Comparison of ENCODE assay signal across 29 mouse cellular contexts in the genomic region with DNA sequence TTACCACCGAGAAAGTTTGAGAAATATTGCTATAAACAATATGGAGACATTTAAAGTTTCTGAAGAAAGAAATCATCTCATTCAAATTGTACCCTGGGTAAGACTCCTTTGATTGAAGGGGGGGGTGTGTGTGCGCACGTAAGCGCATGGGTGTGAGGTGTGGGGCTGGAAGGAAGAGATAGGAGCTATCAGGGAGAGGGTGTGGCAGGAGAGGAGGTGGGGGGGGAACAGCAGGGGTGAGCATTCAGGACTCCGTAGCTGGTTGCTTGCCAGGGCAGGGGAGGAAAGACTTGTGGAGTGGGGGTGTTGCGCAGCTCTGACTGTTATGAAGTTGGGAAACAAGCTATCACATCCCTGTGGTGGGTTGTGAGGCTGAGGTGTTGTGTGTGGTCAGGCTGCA. TPM values are rescaled to one million over a fixed set of nuclear protein-coding genes. Genes with fewer than 3 reads are reported as not detected.
DNase-seq lines count a peak whose midpoint lies in the region; ATAC-seq and TF ChIP-seq lines count a peak whose summit lies in the region.
"Had no signal": no experiment of that assay in that cellular context is flagged by ENCODE, and none has a peak within 500 bp of the region (broad histone marks: within the 10 kb centered on the region; RNA-seq: fewer than 3 reads in every experiment).

No protein-coding gene starts in this region.

- peak; percentile 68 for ATAC-seq in liver, embryonic 16.5 days (ENCODE audit: low read depth)
- ATAC-seq: lung, postnatal 0 days; midbrain, embryonic 15.5 days; Patski had no signal

- H3K9me3 ChIP-seq in MEL (replicated peaks; ENCODE audit: insufficient read depth, low read length) = no peaks in the 10 kb centered on the region
- H3K9me3 ChIP-seq in limb, embryonic 10.5 days (replicated peaks) = no peaks in the 10 kb centered on the region
- no peaks in the 10 kb centered on the region for H3K9me3 ChIP-seq in liver, embryonic 16.5 days (replicated peaks; ENCODE audit: control insufficient read depth, low read length)
- H3K9me3 ChIP-seq in forebrain, embryonic 10.5 days = no peaks in the 10 kb centered on the region
- H3K9me3 ChIP-seq: embryonic facial prominence, embryonic 10.5 days; forebrain, embryonic 12.5 days; hindbrain, embryonic 10.5 days; limb, embryonic 15.5 days; midbrain, embryonic 15.5 days had no signal

- H3K36me3 ChIP-seq in MEL (ENCODE audit: control insufficient read depth in 1 of 2, insufficient read depth in 2 of 2, low read length in 2 of 2) = peaks cover 0 to 35% of the 10 kb centered on the region in 2 experiments; a peak in 2 of 4 replicates
- H3K36me3 ChIP-seq in limb, embryonic 10.5 days = no peaks in the 10 kb centered on the region
- no peaks in the 10 kb centered on the region for H3K36me3 ChIP-seq in liver, embryonic 16.5 days (ENCODE audit: control insufficient read depth, insufficient read depth)
- no peaks in the 10 kb centered on the region for H3K36me3 ChIP-seq in forebrain, embryonic 10.5 days (replicated peaks)
- H3K36me3 ChIP-seq: embryonic facial prominence, embryonic 10.5 days; forebrain, embryonic 12.5 days; hindbrain, embryonic 10.5 days; limb, embryonic 15.5 days; midbrain, embryonic 15.5 days had no signal

- H3K27me3 ChIP-seq in MEL (ENCODE audit: control insufficient read depth in 1 of 2, insufficient read depth in 2 of 2, low read length in 2 of 2) = no peaks in the 10 kb centered on the region
- 0 out of 2 replicates have a peak, but pooled peaks cover 6% of the 10 kb centered on the region for H3K27me3 ChIP-seq in limb, embryonic 10.5 days (ENCODE audit: low read depth, poor library complexity, severe bottlenecking)
- H3K27me3 ChIP-seq in liver, embryonic 16.5 days (ENCODE audit: control insufficient read depth, insufficient read depth, low read depth, low read length) = no peaks in the 10 kb centered on the region; the same call in 1 of the 2 replicates
- H3K27me3 ChIP-seq in forebrain, embryonic 10.5 days (ENCODE audit: poor library complexity, severe bottlenecking) = peaks cover 24% of the 10 kb centered on the region
- H3K27me3 ChIP-seq: forebrain, embryonic 12.5 days; limb, embryonic 15.5 days; midbrain, embryonic 15.5 days; Patski had no signal

- TF ChIP-seq RAD21 in MEL (IDR thresholded peaks at IDR 0.05; ENCODE audit: low read depth, low read length) = no peak

- peaks cover 9 to 43% of the 10 kb centered on the region in 2 experiments for H3K4me1 ChIP-seq in MEL (ENCODE audit: control insufficient read depth in 1 of 2, insufficient read depth in 2 of 2, low read length in 2 of 2)
- H3K4me1 ChIP-seq in limb, embryonic 10.5 days = peaks cover 80% of the 10 kb centered on the region
- peaks cover 25% of the 10 kb centered on the region for H3K4me1 ChIP-seq in liver, embryonic 16.5 days (ENCODE audit: control insufficient read depth, low read depth, low read length)
- peaks cover 69% of the 10 kb centered on the region for H3K4me1 ChIP-seq in forebrain, embryonic 10.5 days

- no peak overlapping the region for H3K4me2 ChIP-seq in liver, embryonic 16.5 days (ENCODE audit: low read depth, low read length)
- H3K4me2 ChIP-seq: forebrain, embryonic 12.5 days; limb, embryonic 15.5 days; midbrain, embryonic 15.5 days had no signal

- DNase-seq in layer of hippocampus, adult 2 months (ENCODE audit: low spot score in 2 of 2) = peak in 1 of 2 experiments; percentile 10
- no peak for DNase-seq in layer of hippocampus, adult 9-10 months (ENCODE audit: low spot score)
- peak; percentile 88 for DNase-seq in MEL (ENCODE audit: low read depth, low spot score)
- no peak for DNase-seq in limb, embryonic 10.5 days (ENCODE audit: low spot score)
- DNase-seq in cerebellum, postnatal 25 days = no peak
- no peak for DNase-seq in adrenal gland, adult 2 months
- no peak for DNase-seq in forebrain, embryonic 10.5 days (ENCODE audit: extremely low spot score, low spot score)
- DNase-seq: adrenal gland, postnatal 14 days; B cell, adult 2 months; cerebellum, adult 11-12 months; cerebellum, postnatal 36 days; gastrocnemius, postnatal 10 days; kidney, adult 2 months; kidney, postnatal 25 days; thymus, postnatal 25 days had no signal

- TF ChIP-seq POLR2A in MEL (IDR thresholded peaks at IDR 0.05; ENCODE audit: control insufficient read depth in 1 of 2, insufficient read depth in 1 of 2, low read depth in 1 of 2, low read length in 2 of 2, poor library complexity in 1 of 2) = no peak

- TF ChIP-seq CTCF in layer of hippocampus, adult 2 months (conservative IDR thresholded peaks at IDR 0.05) = no peak
- TF ChIP-seq CTCF in MEL (IDR thresholded peaks at IDR 0.05 in 2 of 3, conservative IDR thresholded peaks at IDR 0.05 in 1 of 3; ENCODE audit: control insufficient read depth in 1 of 3, insufficient read depth in 1 of 3, low read depth in 2 of 3, low read length in 3 of 3, poor library complexity in 1 of 3, severe bottlenecking in 1 of 3) = no peak

- TF ChIP-seq EP300 in MEL (IDR thresholded peaks at IDR 0.05; ENCODE audit: low read depth in 1 of 2, low read length in 2 of 2) = peak in 1 of 2 experiments; percentile 90; a peak in 3 of 4 replicates

- no peaks in the 10 kb centered on the region for H3K79me2 ChIP-seq in MEL (ENCODE audit: control insufficient read depth, insufficient read depth, low read length, poor library complexity)

- WGBS in limb, embryonic 10.5 days = 72% methylated on average over 6 of the region's 6 CpGs
- 11% methylated on average over 6 of the region's 6 CpGs for WGBS in liver, embryonic 16.5 days (ENCODE audit: insufficient replicate concordance)
- WGBS in forebrain, embryonic 10.5 days = 75% methylated on average over 6 of the region's 6 CpGs

- peak overlapping the region; percentile 93; the same call in 1 of the 2 replicates for H3K27ac ChIP-seq in layer of hippocampus, adult 2 months
- H3K27ac ChIP-seq in MEL (ENCODE audit: control insufficient read depth, low read depth, low read length) = peak overlapping the region; percentile 75
- 0 out of 2 replicates have a peak overlapping the region, but pooled peaks have one; percentile 44 for H3K27ac ChIP-seq in limb, embryonic 10.5 days
- H3K27ac ChIP-seq in liver, embryonic 16.5 days (ENCODE audit: low read length) = no peak overlapping the region
- H3K27ac ChIP-seq in forebrain, embryonic 10.5 days = no peak overlapping the region
- H3K27ac ChIP-seq: embryonic facial prominence, embryonic 10.5 days; forebrain, embryonic 12.5 days; hindbrain, embryonic 10.5 days; limb, embryonic 15.5 days; midbrain, embryonic 15.5 days had no signal

- H3K9ac ChIP-seq in MEL (ENCODE audit: control insufficient read depth, low read depth, low read length, poor library complexity, severe bottlenecking) = peak overlapping the region; percentile 32
- no peak overlapping the region for H3K9ac ChIP-seq in liver, embryonic 16.5 days (ENCODE audit: low read depth, low read length)
- H3K9ac ChIP-seq: forebrain, embryonic 12.5 days; limb, embryonic 15.5 days; midbrain, embryonic 15.5 days had no signal

- H3K4me3 ChIP-seq in layer of hippocampus, adult 2 months = no peak overlapping the region
- peak overlapping the region in 1 of 2 experiments; percentile 10; a peak in 1 of 4 replicates for H3K4me3 ChIP-seq in MEL (ENCODE audit: control insufficient read depth in 1 of 2, insufficient read depth in 1 of 2, low read depth in 2 of 2, low read length in 2 of 2)
- no peak overlapping the region for H3K4me3 ChIP-seq in limb, embryonic 10.5 days
- H3K4me3 ChIP-seq in liver, embryonic 16.5 days (ENCODE audit: low read depth, low read length) = no peak overlapping the region
- no peak overlapping the region for H3K4me3 ChIP-seq in forebrain, embryonic 10.5 days
- H3K4me3 ChIP-seq: embryonic facial prominence, embryonic 10.5 days; forebrain, embryonic 12.5 days; hindbrain, embryonic 10.5 days; limb, embryonic 15.5 days; midbrain, embryonic 15.5 days had no signal

RNA-seq across cellular contexts. Expression of a gene that starts 6.6 kb away (rescaled TPM):
- total RNA-seq in layer of hippocampus, adult 2 months (2021) = 100 to 1,000 TPM; 585 to 600 TPM
- 0.10 TPM in 1 of 2 replicates, not detected in the other for total RNA-seq in MEL (2012; rRNA removed)
- under 1 TPM in 1 of 2 experiments, not detected in 1; 0.04 TPM for polyA plus RNA-seq in MEL (2012; ENCODE audit: insufficient read depth in 1 of 2, insufficient read length in 2 of 2, low read depth in 1 of 2, low replicate concordance in 2 of 2, missing spikeins in 1 of 2)
- polyA plus RNA-seq in limb, embryonic 10.5 days (2016; fragmentation: Nextera tagmentation; extraction: Ambion mirVana) = 0.62 and 3.2 TPM in 2 replicates
- 0.20 and 0.52 TPM in 2 replicates for polyA plus RNA-seq in liver, embryonic 16.5 days (2015; fragmentation: Nextera tagmentation; extraction: Ambion mirVana)
- total RNA-seq in adrenal gland, adult 2 months (2021) = 100 to 1,000 TPM; 126 to 247 TPM
- 57.3 and 85.0 TPM in 2 replicates for polyA plus RNA-seq in adrenal gland, adult 2 months (2012; rRNA removed)
- 0.86 and 2.0 TPM in 2 replicates for polyA plus RNA-seq in forebrain, embryonic 10.5 days (2016; fragmentation: Nextera tagmentation; extraction: Ambion mirVana)
- total RNA-seq: megakaryocyte, adult 5-6 weeks; neutrophil, adult 5-6 weeks had no signal

RNA-seq across cellular contexts. Expression of a gene that starts 24.7 kb away (rescaled TPM):
- total RNA-seq in layer of hippocampus, adult 2 months (2021) = 10 to 100 TPM; 67.2 to 69.2 TPM
- not detected in 2 replicates for total RNA-seq in MEL (2012; rRNA removed)
- under 1 TPM in 1 of 2 experiments, not detected in 1; 0.08 TPM for polyA plus RNA-seq in MEL (2012; ENCODE audit: insufficient read depth in 1 of 2, insufficient read length in 2 of 2, low read depth in 1 of 2, low replicate concordance in 2 of 2, missing spikeins in 1 of 2)
- polyA plus RNA-seq in limb, embryonic 10.5 days (2016; fragmentation: Nextera tagmentation; extraction: Ambion mirVana) = 0.10 TPM in 1 of 2 replicates, not detected in the other
- polyA plus RNA-seq in liver, embryonic 16.5 days (2015; fragmentation: Nextera tagmentation; extraction: Ambion mirVana) = 0.04 and 0.09 TPM in 2 replicates
- under 1 TPM; 0.09 to 0.17 TPM for total RNA-seq in adrenal gland, adult 2 months (2021)
- 0.67 and 0.85 TPM in 2 replicates for polyA plus RNA-seq in adrenal gland, adult 2 months (2012; rRNA removed)
- polyA plus RNA-seq in forebrain, embryonic 10.5 days (2016; fragmentation: Nextera tagmentation; extraction: Ambion mirVana) = 0.17 and 0.43 TPM in 2 replicates
- total RNA-seq: heart, adult 8-10 months; megakaryocyte, adult 5-6 weeks; neutrophil, adult 5-6 weeks had no signal
- polyA plus RNA-seq: heart, postnatal 0 days; lung, postnatal 0 days had no signal

RNA-seq across cellular contexts. Expression of a gene that starts 36.6 kb away (rescaled TPM):
- 10 to 100 TPM; 83.2 to 91.6 TPM for total RNA-seq in layer of hippocampus, adult 2 months (2021)
- total RNA-seq in MEL (2012; rRNA removed) = 0.03 and 0.04 TPM in 2 replicates
- under 1 TPM in 1 of 2 experiments, not detected in 1; 0.72 TPM for polyA plus RNA-seq in MEL (2012; ENCODE audit: insufficient read depth in 1 of 2, insufficient read length in 2 of 2, low read depth in 1 of 2, low replicate concordance in 2 of 2, missing spikeins in 1 of 2)
- polyA plus RNA-seq in limb, embryonic 10.5 days (2016; fragmentation: Nextera tagmentation; extraction: Ambion mirVana) = 0.05 TPM in 2 replicates
- 0.07 and 0.09 TPM in 2 replicates for polyA plus RNA-seq in liver, embryonic 16.5 days (2015; fragmentation: Nextera tagmentation; extraction: Ambion mirVana)
- 1 to 10 TPM; 1.0 to 1.1 TPM for total RNA-seq in adrenal gland, adult 2 months (2021)
- polyA plus RNA-seq in adrenal gland, adult 2 months (2012; rRNA removed) = 0.99 and 1.1 TPM in 2 replicates
- polyA plus RNA-seq in forebrain, embryonic 10.5 days (2016; fragmentation: Nextera tagmentation; extraction: Ambion mirVana) = 0.46 and 0.47 TPM in 2 replicates
- total RNA-seq: neutrophil, adult 5-6 weeks had no signal
- polyA plus RNA-seq: heart, postnatal 0 days had no signal

RNA-seq across cellular contexts. Expression of a gene that starts 43.0 kb away (rescaled TPM):
- 100 to 1,000 TPM; 255 to 257 TPM for total RNA-seq in layer of hippocampus, adult 2 months (2021)
- 65.2 and 88.0 TPM in 2 replicates for total RNA-seq in MEL (2012; rRNA removed)
- 10 to 100 TPM in 1 of 2 experiments, not detected in 1; 97.2 TPM for polyA plus RNA-seq in MEL (2012; ENCODE audit: insufficient read depth in 1 of 2, insufficient read length in 2 of 2, low read depth in 1 of 2, low replicate concordance in 2 of 2, missing spikeins in 1 of 2)
- polyA plus RNA-seq in limb, embryonic 10.5 days (2016; fragmentation: Nextera tagmentation; extraction: Ambion mirVana) = 30.0 and 40.8 TPM in 2 replicates
- polyA plus RNA-seq in liver, embryonic 16.5 days (2015; fragmentation: Nextera tagmentation; extraction: Ambion mirVana) = 16.8 and 20.6 TPM in 2 replicates
- 10 to 100 TPM; 32.2 to 38.3 TPM for total RNA-seq in adrenal gland, adult 2 months (2021)
- polyA plus RNA-seq in adrenal gland, adult 2 months (2012; rRNA removed) = 109 and 126 TPM in 2 replicates
- polyA plus RNA-seq in forebrain, embryonic 10.5 days (2016; fragmentation: Nextera tagmentation; extraction: Ambion mirVana) = 53.0 and 55.4 TPM in 2 replicates

RNA-seq across cellular contexts. Expression of a gene that starts 46.2 kb away (rescaled TPM):
- total RNA-seq in layer of hippocampus, adult 2 months (2021) = not detected
- not detected in 2 replicates for total RNA-seq in MEL (2012; rRNA removed)
- not detected for polyA plus RNA-seq in MEL (2012; ENCODE audit: insufficient read depth in 1 of 2, insufficient read length in 2 of 2, low read depth in 1 of 2, low replicate concordance in 2 of 2, missing spikeins in 1 of 2)
- polyA plus RNA-seq in limb, embryonic 10.5 days (2016; fragmentation: Nextera tagmentation; extraction: Ambion mirVana) = not detected in 2 replicates
- not detected in 2 replicates for polyA plus RNA-seq in liver, embryonic 16.5 days (2015; fragmentation: Nextera tagmentation; extraction: Ambion mirVana)
- total RNA-seq in adrenal gland, adult 2 months (2021) = 1 to 10 TPM in 1 of 2 experiments, under 1 TPM in 1; 0.62 to 3.6 TPM
- polyA plus RNA-seq in adrenal gland, adult 2 months (2012; rRNA removed) = 0.90 and 0.91 TPM in 2 replicates
- polyA plus RNA-seq in forebrain, embryonic 10.5 days (2016; fragmentation: Nextera tagmentation; extraction: Ambion mirVana) = not detected in 2 replicates
- total RNA-seq: heart, adult 8-10 months; layer of hippocampus, postnatal 10 days; left cerebral cortex, postnatal 14 days; megakaryocyte, adult 5-6 weeks; neutrophil, adult 5-6 weeks had no signal
- polyA plus RNA-seq: embryonic facial prominence, embryonic 10.5 days; hindbrain, embryonic 10.5 days; limb, embryonic 15.5 days; midbrain, embryonic 15.5 days had no signal

Comparison
In these comparisons a context has a peak if more than half of its experiments do, and no peak if none do; other contexts are left out.
1. H3K27ac ChIP-seq: peak in layer of hippocampus, adult 2 months (single experiment), MEL (single experiment) and limb, embryonic 10.5 days (single experiment); none in liver, embryonic 16.5 days (single experiment) and forebrain, embryonic 10.5 days (single experiment).
2. RNA of a gene that starts 6.6 kb away (polyA plus RNA-seq): 57.3 to 85.0 TPM in adrenal gland, adult 2 months; 0.62 to 3.2 TPM in limb, embryonic 10.5 days, 0.86 to 2.0 TPM in forebrain, embryonic 10.5 days, 0.20 to 0.52 TPM in liver, embryonic 16.5 days and 0.04 TPM in MEL; every median in the first group is over 10 times any median in the second.